Mouse (Mus musculus): ENCODE measurements around the gene Depdc5. TPM values are rescaled to one million over a fixed set of nuclear protein-coding genes. Genes with fewer than 3 reads are reported as not detected.

The Depdc5 gene
- polyA plus RNA-seq, 1 experiment from 2014 or later: 25.7 TPM

DNA sequence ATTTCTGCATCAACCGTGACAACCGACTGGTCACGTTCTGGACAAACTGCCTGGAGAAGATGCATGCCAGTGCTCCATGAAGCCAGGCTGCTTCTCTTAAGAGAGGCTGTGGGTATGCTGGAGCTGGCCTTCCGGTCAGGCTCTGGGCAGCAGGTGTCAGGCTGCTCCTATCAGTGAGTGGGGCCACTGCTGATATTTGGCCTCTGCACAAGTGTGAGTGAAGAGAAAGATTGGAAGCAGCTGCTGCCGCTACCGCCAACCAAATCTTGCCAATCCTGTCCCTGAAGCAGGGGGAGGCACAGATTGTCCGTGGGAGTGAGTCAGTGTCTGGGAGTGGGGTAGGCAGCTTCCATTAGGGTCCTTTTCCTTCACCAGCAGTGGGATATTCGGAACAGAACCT, 127.7 kb downstream of the Depdc5 start:
- Histone ChIP-seq H3K4me1 (ENCODE audit: insufficient read depth, low read length) (no peaks in the 10 kb centered on the region; the same call in none of the 2 replicates), H3K27ac (ENCODE audit: low read length) (no peak overlapping the region), H3K9me3 (ENCODE audit: low read length) (no peaks in the 10 kb centered on the region), H3K4me3 (ENCODE audit: low read length) (no peak overlapping the region), H3K27me3 (ENCODE audit: insufficient read depth, low read length) (no peaks in the 10 kb centered on the region), H3K4me2 (replicated peaks; ENCODE audit: low read depth, low read length) (no peak overlapping the region), H3K9ac (replicated peaks; ENCODE audit: low read length) (no peak overlapping the region), H3K36me3 (ENCODE audit: insufficient read depth, low read length) (peaks cover 11% of the 10 kb centered on the region)
- 56% methylated on average over 8 of the region's 8 CpGs for WGBS
- 0 out of 2 replicates have a peak, but pooled peaks have one; percentile 43 for ATAC-seq (ENCODE audit: low FRiP score, low TSS enrichment)

DNA sequence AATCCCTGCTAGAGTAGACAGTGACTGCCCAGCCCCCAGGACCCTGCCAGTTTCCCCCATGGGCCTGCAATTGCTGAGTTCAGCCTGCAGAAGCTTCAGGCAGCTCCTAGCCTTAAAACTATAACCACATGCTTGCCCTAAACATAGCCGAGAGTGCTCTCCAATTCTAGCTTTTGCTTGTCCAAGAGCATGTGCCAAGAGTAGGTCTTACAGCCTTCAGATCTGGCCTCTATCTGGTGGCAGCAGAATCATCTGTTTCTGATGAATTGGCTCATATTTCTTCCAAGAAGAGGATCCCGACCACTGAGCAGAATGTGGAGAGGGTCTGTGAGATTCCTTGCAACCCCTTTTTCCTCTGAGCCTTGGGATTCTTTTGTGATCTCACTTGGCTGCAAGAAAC, 131.0 kb downstream of the Depdc5 start:
- H3K9ac ChIP-seq (replicated peaks; ENCODE audit: low read length): no peak overlapping the region
- H3K4me2 ChIP-seq (replicated peaks; ENCODE audit: low read depth, low read length): no peak overlapping the region
- no peak overlapping the region for H3K27ac ChIP-seq (ENCODE audit: low read length)
- H3K36me3 ChIP-seq (ENCODE audit: insufficient read depth, low read length): no peaks in the 10 kb centered on the region
- WGBS: 49% methylated on average over 2 of the region's 2 CpGs
- no peak overlapping the region for H3K4me3 ChIP-seq (ENCODE audit: low read length)
- no peaks in the 10 kb centered on the region for H3K27me3 ChIP-seq (ENCODE audit: insufficient read depth, low read length)
- no peaks in the 10 kb centered on the region for H3K9me3 ChIP-seq (ENCODE audit: low read length)
- H3K4me1 ChIP-seq (ENCODE audit: insufficient read depth, low read length): no peaks in the 10 kb centered on the region; the same call in none of the 2 replicates
- no peak for ATAC-seq (ENCODE audit: low FRiP score, low TSS enrichment)

DNA sequence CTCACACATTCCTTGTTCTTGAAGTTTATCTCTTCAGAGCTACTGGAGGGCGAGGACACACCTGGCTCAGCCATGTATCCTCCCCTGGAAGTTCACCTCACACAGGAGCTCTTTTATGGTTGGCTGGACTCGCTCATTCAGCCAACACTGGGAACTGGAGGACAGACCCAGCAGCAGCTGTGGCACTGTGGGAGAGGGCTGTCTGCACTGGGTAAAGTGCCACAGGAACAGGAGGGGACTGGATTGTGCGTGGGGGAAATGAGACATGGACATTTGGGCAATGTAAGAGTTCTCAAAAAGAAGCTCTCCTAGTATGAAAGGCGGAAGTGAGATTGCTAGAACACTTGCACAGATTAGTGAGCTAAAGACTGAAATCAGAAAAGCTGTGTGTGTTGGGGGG, 132.3 kb downstream of the Depdc5 start:
- no peak overlapping the region for H3K27ac ChIP-seq (ENCODE audit: low read length)
- H3K9ac ChIP-seq (replicated peaks; ENCODE audit: low read length): no peak overlapping the region
- no peaks in the 10 kb centered on the region for H3K9me3 ChIP-seq (ENCODE audit: low read length)
- no peak overlapping the region for H3K4me2 ChIP-seq (replicated peaks; ENCODE audit: low read depth, low read length)
- no peak for ATAC-seq (ENCODE audit: low FRiP score, low TSS enrichment)
- WGBS: 62% methylated on average over 4 of the region's 4 CpGs
- H3K27me3 ChIP-seq (ENCODE audit: insufficient read depth, low read length): no peaks in the 10 kb centered on the region
- H3K36me3 ChIP-seq (ENCODE audit: insufficient read depth, low read length): no peaks in the 10 kb centered on the region
- H3K4me3 ChIP-seq (ENCODE audit: low read length): no peak overlapping the region
- H3K4me1 ChIP-seq (ENCODE audit: insufficient read depth, low read length): no peaks in the 10 kb centered on the region; the same call in none of the 2 replicates

DNA sequence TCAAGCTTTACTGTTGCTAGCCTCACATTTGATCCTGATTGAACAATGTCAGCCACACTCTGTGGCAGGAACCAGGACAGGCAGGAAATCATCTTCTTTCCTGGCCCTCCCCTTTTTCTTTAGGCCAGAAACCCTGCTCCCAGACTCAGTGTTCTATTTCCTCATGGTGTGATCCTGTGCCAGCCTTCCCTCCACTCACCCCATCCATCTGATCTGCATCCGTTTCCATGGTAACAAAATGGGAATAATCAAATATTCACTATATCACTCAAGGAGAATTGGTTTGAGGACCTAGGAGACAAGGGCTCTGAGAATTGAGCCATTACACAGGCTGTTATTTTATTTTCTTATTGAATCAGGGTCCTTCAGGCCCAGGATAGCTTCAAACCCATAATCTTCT, 133.1 kb downstream of the Depdc5 start:
- no peak overlapping the region for H3K27ac ChIP-seq (ENCODE audit: low read length)
- no peak overlapping the region for H3K4me3 ChIP-seq (ENCODE audit: low read length)
- H3K4me1 ChIP-seq (ENCODE audit: insufficient read depth, low read length): no peaks in the 10 kb centered on the region; the same call in 1 of the 2 replicates
- H3K9me3 ChIP-seq (ENCODE audit: low read length): no peaks in the 10 kb centered on the region
- no peak overlapping the region for H3K9ac ChIP-seq (replicated peaks; ENCODE audit: low read length)
- WGBS: 86% methylated on average over 1 of the region's 1 CpGs
- no peaks in the 10 kb centered on the region for H3K36me3 ChIP-seq (ENCODE audit: insufficient read depth, low read length)
- no peak overlapping the region for H3K4me2 ChIP-seq (replicated peaks; ENCODE audit: low read depth, low read length)
- no peak for ATAC-seq (ENCODE audit: low FRiP score, low TSS enrichment)
- no peaks in the 10 kb centered on the region for H3K27me3 ChIP-seq (ENCODE audit: insufficient read depth, low read length)

DNA sequence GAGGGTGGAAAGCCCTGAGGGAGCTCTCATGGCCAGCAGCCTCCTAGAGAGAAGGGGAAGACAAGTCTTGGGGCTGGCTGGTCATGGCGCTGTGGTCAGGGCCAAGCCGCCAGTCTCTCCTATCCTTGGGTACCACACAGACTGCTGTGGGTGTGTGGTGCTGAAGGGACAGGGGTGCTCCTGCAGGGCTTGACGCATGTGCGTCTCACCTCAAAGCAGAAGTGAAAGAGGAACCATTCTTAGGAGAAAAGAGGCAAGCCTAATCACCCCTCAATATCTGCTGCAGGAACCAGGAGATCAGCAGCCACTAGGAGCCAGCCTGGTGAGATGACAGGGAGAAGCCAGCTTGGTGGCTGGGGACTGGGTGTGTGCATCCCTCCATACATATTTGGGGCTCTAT, 134.2 kb downstream of the Depdc5 start:
- Histone ChIP-seq H3K27me3 (ENCODE audit: insufficient read depth, low read length) (no peaks in the 10 kb centered on the region), H3K9me3 (ENCODE audit: low read length) (no peaks in the 10 kb centered on the region), H3K4me2 (replicated peaks; ENCODE audit: low read depth, low read length) (no peak overlapping the region), H3K27ac (ENCODE audit: low read length) (no peak overlapping the region), H3K4me1 (ENCODE audit: insufficient read depth, low read length) (no peaks in the 10 kb centered on the region; the same call in 1 of the 2 replicates), H3K4me3 (ENCODE audit: low read length) (no peak overlapping the region), H3K36me3 (ENCODE audit: insufficient read depth, low read length) (no peaks in the 10 kb centered on the region), H3K9ac (replicated peaks; ENCODE audit: low read length) (no peak overlapping the region)
- no peak for ATAC-seq (ENCODE audit: low FRiP score, low TSS enrichment)
- WGBS: 35% methylated on average over 4 of the region's 4 CpGs

DNA sequence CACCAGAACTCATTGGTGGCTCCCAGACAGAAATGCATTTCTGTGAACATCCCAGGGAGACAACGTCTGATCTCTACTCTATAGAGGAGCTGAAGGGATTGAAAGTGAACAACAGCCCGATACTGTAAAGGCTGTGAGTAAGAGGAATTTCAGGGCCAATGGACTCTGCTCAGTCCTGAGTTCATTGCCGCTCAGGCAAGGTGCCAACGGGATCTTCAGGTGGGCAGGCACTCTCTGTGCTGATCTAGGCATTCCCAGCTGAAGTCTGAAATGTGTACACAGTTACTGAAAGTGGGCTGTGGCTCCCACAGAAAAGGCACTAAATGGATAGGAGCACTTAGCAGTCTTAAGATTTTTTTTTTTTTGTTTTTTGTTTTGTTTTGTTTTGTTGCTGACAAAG, 135.3 kb downstream of the Depdc5 start:
- no peak; the same call in 1 of the 2 replicates for ATAC-seq (ENCODE audit: low FRiP score, low TSS enrichment)
- Histone ChIP-seq H3K9me3 (ENCODE audit: low read length) (no peaks in the 10 kb centered on the region), H3K4me3 (ENCODE audit: low read length) (no peak overlapping the region), H3K4me2 (replicated peaks; ENCODE audit: low read depth, low read length) (no peak overlapping the region), H3K36me3 (ENCODE audit: insufficient read depth, low read length) (no peaks in the 10 kb centered on the region), H3K27ac (ENCODE audit: low read length) (no peak overlapping the region), H3K27me3 (ENCODE audit: insufficient read depth, low read length) (no peaks in the 10 kb centered on the region), H3K4me1 (ENCODE audit: insufficient read depth, low read length) (no peaks in the 10 kb centered on the region; the same call in 1 of the 2 replicates), H3K9ac (replicated peaks; ENCODE audit: low read length) (no peak overlapping the region)
- WGBS: 84% methylated on average over 4 of the region's 4 CpGs

DNA sequence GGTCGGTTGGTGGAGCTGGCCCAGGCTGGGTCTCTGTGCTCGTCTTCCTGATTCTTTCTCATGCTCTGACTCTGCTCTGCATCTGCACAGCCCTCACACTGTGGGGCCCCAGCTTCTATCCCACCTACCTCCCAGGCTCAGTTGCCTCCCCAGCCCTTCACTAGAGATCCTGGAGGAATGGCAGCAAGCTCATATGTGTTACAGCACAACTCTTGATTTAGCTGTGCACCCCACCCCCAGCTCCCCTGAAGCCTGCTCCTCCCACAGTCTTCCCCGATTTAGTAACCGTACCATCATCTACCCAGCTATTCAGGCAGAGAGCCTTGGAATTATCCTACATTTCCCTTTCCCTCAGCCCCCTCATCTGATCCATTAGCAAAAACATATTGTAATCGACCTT, 137.6 kb downstream of the Depdc5 start:
- Histone ChIP-seq H3K9ac (replicated peaks; ENCODE audit: low read length) (no peak overlapping the region), H3K4me1 (ENCODE audit: insufficient read depth, low read length) (no peaks in the 10 kb centered on the region), H3K27me3 (ENCODE audit: insufficient read depth, low read length) (no peaks in the 10 kb centered on the region), H3K9me3 (ENCODE audit: low read length) (no peaks in the 10 kb centered on the region), H3K36me3 (ENCODE audit: insufficient read depth, low read length) (no peaks in the 10 kb centered on the region), H3K4me2 (replicated peaks; ENCODE audit: low read depth, low read length) (no peak overlapping the region), H3K27ac (ENCODE audit: low read length) (no peak overlapping the region), H3K4me3 (ENCODE audit: low read length) (no peak overlapping the region)
- no peak for ATAC-seq (ENCODE audit: low FRiP score, low TSS enrichment)
- WGBS: 81% methylated on average over 5 of the region's 5 CpGs

DNA sequence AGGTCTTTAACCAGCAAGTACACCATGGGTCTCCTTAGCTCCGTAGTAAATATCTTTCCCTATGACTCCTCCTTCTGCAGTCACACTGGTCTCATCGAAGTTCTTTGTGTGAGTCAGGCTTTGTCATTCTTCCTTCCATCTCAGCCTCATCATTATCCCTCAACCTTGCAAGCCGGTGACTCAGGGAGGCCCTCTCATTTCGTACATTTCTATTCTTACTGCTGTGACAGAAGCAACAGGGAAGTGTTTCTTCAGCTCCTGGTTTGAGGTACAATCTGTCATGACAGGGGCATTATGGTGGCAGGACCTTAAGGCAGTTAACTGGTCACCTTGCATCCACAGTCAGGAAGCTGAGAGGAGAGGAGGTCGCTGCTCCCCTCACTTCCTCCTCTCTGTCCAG, 139.3 kb downstream of the Depdc5 start:
- Histone ChIP-seq H3K36me3 (ENCODE audit: insufficient read depth, low read length) (no peaks in the 10 kb centered on the region), H3K9me3 (ENCODE audit: low read length) (no peaks in the 10 kb centered on the region), H3K9ac (replicated peaks; ENCODE audit: low read length) (no peak overlapping the region), H3K27me3 (ENCODE audit: insufficient read depth, low read length) (no peaks in the 10 kb centered on the region), H3K4me2 (replicated peaks; ENCODE audit: low read depth, low read length) (no peak overlapping the region), H3K27ac (ENCODE audit: low read length) (no peak overlapping the region), H3K4me3 (ENCODE audit: low read length) (no peak overlapping the region), H3K4me1 (ENCODE audit: insufficient read depth, low read length) (no peaks in the 10 kb centered on the region)
- no peak for ATAC-seq (ENCODE audit: low FRiP score, low TSS enrichment)
- WGBS: 86% methylated on average over 5 of the region's 5 CpGs

DNA sequence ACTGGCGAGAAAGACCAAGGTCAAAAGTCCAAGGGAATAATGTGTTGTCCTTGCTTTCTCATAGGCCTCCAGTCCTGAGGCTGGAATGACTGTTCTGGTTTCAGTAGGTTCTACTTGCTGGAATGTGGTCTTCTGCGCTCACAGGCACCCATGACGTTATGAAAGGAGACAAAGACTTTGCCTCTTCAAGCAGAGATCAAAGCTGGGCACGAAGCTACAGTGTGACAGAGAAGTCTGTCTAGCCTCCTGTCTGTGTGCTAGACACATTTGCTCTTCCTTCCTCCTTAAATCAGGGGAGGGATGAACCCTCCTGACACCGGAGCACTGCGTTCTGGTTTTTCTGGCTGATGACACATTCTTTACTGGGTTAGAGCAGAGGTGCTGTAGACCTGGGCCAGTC, 140.0 kb downstream of the Depdc5 start:
- ATAC-seq (ENCODE audit: low FRiP score, low TSS enrichment): no peak
- Histone ChIP-seq H3K27me3 (ENCODE audit: insufficient read depth, low read length) (no peaks in the 10 kb centered on the region), H3K4me1 (ENCODE audit: insufficient read depth, low read length) (no peaks in the 10 kb centered on the region), H3K9me3 (ENCODE audit: low read length) (no peaks in the 10 kb centered on the region), H3K4me2 (replicated peaks; ENCODE audit: low read depth, low read length) (no peak overlapping the region), H3K4me3 (ENCODE audit: low read length) (no peak overlapping the region), H3K36me3 (ENCODE audit: insufficient read depth, low read length) (no peaks in the 10 kb centered on the region), H3K9ac (replicated peaks; ENCODE audit: low read length) (no peak overlapping the region), H3K27ac (ENCODE audit: low read length) (no peak overlapping the region)
- WGBS: 60% methylated on average over 6 of the region's 6 CpGs

DNA sequence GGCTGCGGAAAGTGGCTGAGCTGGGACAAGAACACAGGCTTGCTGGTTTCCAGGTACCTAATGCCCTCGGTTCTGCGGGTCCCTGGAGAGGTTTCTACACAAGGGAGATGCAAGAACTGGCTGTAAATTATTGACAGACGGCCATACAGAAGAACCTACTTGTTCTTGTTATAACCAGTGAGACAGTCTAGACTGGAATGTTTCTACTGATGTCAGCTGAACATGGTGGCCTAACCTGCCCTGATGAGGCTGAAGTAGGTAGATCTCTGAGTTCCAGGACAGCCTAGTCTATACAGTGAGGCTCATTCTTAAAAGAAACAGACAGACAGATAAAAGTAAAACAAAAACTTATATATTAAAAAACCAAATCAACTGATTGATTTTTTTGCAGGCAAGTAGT, 140.6 kb downstream of the Depdc5 start:
- 68% methylated on average over 4 of the region's 4 CpGs for WGBS
- no peaks in the 10 kb centered on the region for H3K4me1 ChIP-seq (ENCODE audit: insufficient read depth, low read length)
- no peak overlapping the region for H3K27ac ChIP-seq (ENCODE audit: low read length)
- no peaks in the 10 kb centered on the region for H3K36me3 ChIP-seq (ENCODE audit: insufficient read depth, low read length)
- no peaks in the 10 kb centered on the region for H3K9me3 ChIP-seq (ENCODE audit: low read length)
- no peak overlapping the region for H3K9ac ChIP-seq (replicated peaks; ENCODE audit: low read length)
- no peaks in the 10 kb centered on the region for H3K27me3 ChIP-seq (ENCODE audit: insufficient read depth, low read length)
- no peak overlapping the region for H3K4me3 ChIP-seq (ENCODE audit: low read length)
- peak; percentile 63; the same call in 1 of the 2 replicates for ATAC-seq (ENCODE audit: low FRiP score, low TSS enrichment)
- H3K4me2 ChIP-seq (replicated peaks; ENCODE audit: low read depth, low read length): no peak overlapping the region
